Mouse (Mus musculus) G1E (cell line): Measurements from ENCODE around the gene Kdm1b.

Experiments
- CTCF ChIP-seq: IDR thresholded peaks from 2 replicates; pipeline ENCODE4 v1.5.1; 2012; ENCODE audit warnings: low read depth, low read length, inconsistent platforms, mixed read lengths
- GATA1 ChIP-seq: IDR thresholded peaks from 2 replicates; pipeline ENCODE4 v1.6.1; 2012; ENCODE audit warnings: borderline replicate concordance, low read length, inconsistent platforms, mixed read lengths
- GATA2 ChIP-seq: IDR thresholded peaks from 2 replicates; pipeline ENCODE4 v1.6.1; 2012; ENCODE audit warnings: low read depth, low read length, inconsistent platforms, borderline replicate concordance
- POLR2AphosphoS5 ChIP-seq: IDR thresholded peaks from 2 replicates; pipeline ENCODE4 v1.6.1; 2012; ENCODE audit warnings: low read depth, low read length, inconsistent platforms; ENCODE audit not compliant: insufficient replicate concordance
- TAL1 ChIP-seq: conservative IDR thresholded peaks from 2 replicates; pipeline ENCODE4 v1.6.1; 2012; ENCODE audit warnings: low read depth, low read length, inconsistent platforms, mixed read lengths

GRCm38 (mm10) chr13:47080905-47081505 lies 37.7 kb downstream of the Kdm1b start:
- TF ChIP-seq TAL1 (no peak), POLR2AphosphoS5 (no peak), CTCF (no peak), GATA1 (no peak), GATA2 (no peak)
